ENCODE assay signal across 22 mouse cellular contexts in the genomic region with DNA sequence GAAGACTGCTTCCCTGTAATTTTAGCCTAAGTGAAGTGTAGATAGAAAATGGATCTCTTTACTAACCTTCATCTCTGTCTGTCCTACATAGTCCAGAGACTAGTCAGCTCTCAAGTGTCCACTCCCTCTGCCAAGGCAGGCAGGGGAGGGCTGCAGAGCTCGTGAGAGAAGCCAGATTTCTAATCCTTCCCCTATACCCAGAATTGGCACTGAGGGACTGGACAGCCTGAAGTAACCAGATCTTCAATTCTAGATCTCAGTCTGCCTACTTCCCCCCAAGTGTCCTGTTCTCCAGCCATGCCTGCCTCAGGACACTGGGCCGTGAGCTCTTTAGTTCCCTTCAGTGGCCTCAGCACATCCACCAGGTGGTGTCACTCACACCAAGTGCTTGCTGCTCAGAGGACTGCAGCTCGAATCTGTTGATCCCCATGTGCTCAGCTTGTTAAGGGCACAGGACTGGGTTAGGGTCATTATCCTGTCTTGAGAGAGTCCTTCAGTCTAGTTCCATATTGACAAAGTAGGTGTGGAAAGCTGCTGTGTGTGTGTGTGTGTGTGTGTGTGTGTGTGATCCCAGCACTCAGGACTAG. TPM values are rescaled to one million over a fixed set of nuclear protein-coding genes. Genes with fewer than 3 reads are reported as not detected.
DNase-seq lines count a peak whose midpoint lies in the region; ATAC-seq and TF ChIP-seq lines count a peak whose summit lies in the region.
"Had no signal": no experiment of that assay in that cellular context is flagged by ENCODE, and none has a peak within 500 bp of the region (broad histone marks: within the 10 kb centered on the region; RNA-seq: fewer than 3 reads in every experiment).

No protein-coding gene starts in this region.

- intact Hi-C loops in heart, postnatal 14 days (cut with DNase I) = no loop called here

- H3K36me3 ChIP-seq in heart, embryonic 12.5 days = peaks cover 85% of the 10 kb centered on the region
- H3K36me3 ChIP-seq in lung, postnatal 0 days (ENCODE audit: insufficient read depth, low read length) = peaks cover 49% of the 10 kb centered on the region
- peaks cover 80% of the 10 kb centered on the region for H3K36me3 ChIP-seq in heart, postnatal 0 days (replicated peaks; ENCODE audit: control insufficient read depth, insufficient read depth, low read length)

- no peak overlapping the region for H3K4me2 ChIP-seq in heart, embryonic 12.5 days
- H3K4me2 ChIP-seq in lung, postnatal 0 days (replicated peaks; ENCODE audit: low read depth, low read length) = no peak overlapping the region
- H3K4me2 ChIP-seq in heart, postnatal 0 days (ENCODE audit: low read depth, low read length) = no peak overlapping the region
- H3K4me2 ChIP-seq: embryonic facial prominence, embryonic 12.5 days; hindbrain, embryonic 15.5 days; liver, embryonic 15.5 days; neural tube, embryonic 13.5 days had no signal

- peak overlapping the region; percentile 37; the same call in 1 of the 2 replicates for H3K27ac ChIP-seq in heart, embryonic 12.5 days (ENCODE audit: poor library complexity, severe bottlenecking)
- no peak overlapping the region for H3K27ac ChIP-seq in lung, postnatal 0 days (ENCODE audit: low read length)
- peak overlapping the region; percentile 62 for H3K27ac ChIP-seq in brown adipose tissue, adult 24 weeks (replicated peaks; ENCODE audit: low read depth, low read length)
- peak overlapping the region; percentile 67 for H3K27ac ChIP-seq in heart, postnatal 0 days (ENCODE audit: low read depth)
- H3K27ac ChIP-seq: embryonic facial prominence, embryonic 12.5 days; hindbrain, embryonic 15.5 days; liver, embryonic 15.5 days; midbrain, embryonic 10.5 days; neural tube, embryonic 13.5 days had no signal

- no peak for DNase-seq in heart, postnatal 14 days
- peak; percentile 26 for DNase-seq in lung, postnatal 0 days (ENCODE audit: low spot score)
- DNase-seq in lung, adult 18-20 months = no peak
- DNase-seq in heart, postnatal 0 days (ENCODE audit: low spot score) = no peak
- DNase-seq in thymus, postnatal 25 days = no peak
- no peak for DNase-seq in ovary, postnatal 10 days (ENCODE audit: low spot score)
- DNase-seq: adrenal gland, postnatal 10 days; cerebellum, adult 18-20 months; kidney, adult 11 months; kidney, postnatal 14 days; layer of hippocampus, adult 9-11 months; lung, postnatal 4 days; thymus, adult 18-20 months had no signal

- 49% methylated on average over 3 of the region's 3 CpGs for WGBS in heart, embryonic 12.5 days
- WGBS in lung, postnatal 0 days = 50% methylated on average over 3 of the region's 3 CpGs
- 36% methylated on average over 3 of the region's 3 CpGs for WGBS in heart, postnatal 0 days

- no peak for TF ChIP-seq EP300 in lung, postnatal 0 days (IDR thresholded peaks at IDR 0.05)
- TF ChIP-seq EP300 in heart, postnatal 0 days (IDR thresholded peaks at IDR 0.05; ENCODE audit: low read depth) = no peak

- ATAC-seq in heart, embryonic 12.5 days (ENCODE audit: insufficient number of reproducible peaks, low FRiP score) = peak; percentile 31; the same call in 1 of the 2 replicates
- ATAC-seq in lung, postnatal 0 days = peak; percentile 64
- ATAC-seq in heart, postnatal 0 days (ENCODE audit: insufficient read depth, low read depth) = peak; percentile 47
- ATAC-seq: forebrain, embryonic 16.5 days had no signal

- TF ChIP-seq CTCF in lung, postnatal 0 days (IDR thresholded peaks at IDR 0.05) = peak; percentile 22; the same call in 1 of the 2 replicates
- TF ChIP-seq CTCF in heart, postnatal 0 days (IDR thresholded peaks at IDR 0.05; ENCODE audit: low read depth) = peak; percentile 33

- H3K27me3 ChIP-seq in heart, embryonic 12.5 days (replicated peaks) = no peaks in the 10 kb centered on the region
- no peaks in the 10 kb centered on the region for H3K27me3 ChIP-seq in lung, postnatal 0 days (replicated peaks; ENCODE audit: insufficient read depth, low read length)
- H3K27me3 ChIP-seq in heart, postnatal 0 days (ENCODE audit: control insufficient read depth, insufficient read depth, low read length) = no peaks in the 10 kb centered on the region
- H3K27me3 ChIP-seq: embryonic facial prominence, embryonic 12.5 days; hindbrain, embryonic 15.5 days; liver, embryonic 15.5 days; neural tube, embryonic 13.5 days had no signal

- H3K9me3 ChIP-seq in heart, embryonic 12.5 days (replicated peaks) = no peaks in the 10 kb centered on the region
- H3K9me3 ChIP-seq in lung, postnatal 0 days (ENCODE audit: low read length) = no peaks in the 10 kb centered on the region
- H3K9me3 ChIP-seq in heart, postnatal 0 days (replicated peaks; ENCODE audit: control insufficient read depth, low read length) = no peaks in the 10 kb centered on the region
- H3K9me3 ChIP-seq: embryonic facial prominence, embryonic 12.5 days; G1E; hindbrain, embryonic 15.5 days; liver, embryonic 15.5 days; midbrain, embryonic 10.5 days; neural tube, embryonic 13.5 days had no signal

- H3K4me1 ChIP-seq in heart, embryonic 12.5 days (replicated peaks) = 0 out of 2 replicates have a peak, but pooled peaks cover 11% of the 10 kb centered on the region
- H3K4me1 ChIP-seq in lung, postnatal 0 days (ENCODE audit: insufficient read depth, low read depth, low read length) = no peaks in the 10 kb centered on the region
- H3K4me1 ChIP-seq in brown adipose tissue, adult 24 weeks (ENCODE audit: control insufficient read depth, insufficient read depth, insufficient read length, low read length) = peaks cover 5% of the 10 kb centered on the region; the same call in 1 of the 2 replicates
- peaks cover 12% of the 10 kb centered on the region; the same call in 1 of the 2 replicates for H3K4me1 ChIP-seq in heart, postnatal 0 days (ENCODE audit: control insufficient read depth, insufficient read depth)
- H3K4me1 ChIP-seq: embryonic facial prominence, embryonic 12.5 days; hindbrain, embryonic 15.5 days; liver, embryonic 15.5 days; midbrain, embryonic 10.5 days; neural tube, embryonic 13.5 days had no signal

- H3K9ac ChIP-seq in heart, embryonic 12.5 days = no peak overlapping the region
- no peak overlapping the region for H3K9ac ChIP-seq in lung, postnatal 0 days (replicated peaks; ENCODE audit: low read depth)
- H3K9ac ChIP-seq in heart, postnatal 0 days (replicated peaks; ENCODE audit: low read depth, low read length) = no peak overlapping the region
- H3K9ac ChIP-seq: embryonic facial prominence, embryonic 12.5 days; hindbrain, embryonic 15.5 days; liver, embryonic 15.5 days; neural tube, embryonic 13.5 days had no signal

- no peak overlapping the region for H3K4me3 ChIP-seq in heart, embryonic 12.5 days
- no peak overlapping the region for H3K4me3 ChIP-seq in lung, postnatal 0 days (ENCODE audit: low read depth, low read length)
- H3K4me3 ChIP-seq in brown adipose tissue, adult 24 weeks (ENCODE audit: insufficient read depth, low read depth, low read length) = no peak overlapping the region
- no peak overlapping the region for H3K4me3 ChIP-seq in heart, postnatal 0 days (ENCODE audit: low read depth, low read length)
- H3K4me3 ChIP-seq: embryonic facial prominence, embryonic 12.5 days; hindbrain, embryonic 15.5 days; liver, embryonic 15.5 days; midbrain, embryonic 10.5 days; neural tube, embryonic 13.5 days had no signal

RNA-seq across cellular contexts. Expression of a gene that starts 30.5 kb away (rescaled TPM):
- polyA plus RNA-seq in heart, embryonic 12.5 days (2016; fragmentation: Nextera tagmentation; extraction: Ambion mirVana) = 94.1 and 95.2 TPM in 2 replicates
- 10 to 100 TPM; 68.5 to 71.1 TPM for total RNA-seq in heart, postnatal 14 days (2021)
- 43.5 and 51.1 TPM in 2 replicates for polyA plus RNA-seq in lung, postnatal 0 days (2015; fragmentation: Nextera tagmentation; extraction: Ambion mirVana)
- 25.6 and 25.9 TPM in 2 replicates for polyA plus RNA-seq in brown adipose tissue, adult 24 weeks (2012; ENCODE audit: insufficient read depth, insufficient read length, missing spikeins)
- 53.5 and 64.0 TPM in 2 replicates for total RNA-seq in heart, postnatal 0 days (2014; rRNA removed; ENCODE audit: low replicate concordance)
- 45.2 and 50.4 TPM in 2 replicates for polyA plus RNA-seq in heart, postnatal 0 days (2015; fragmentation: Nextera tagmentation; extraction: Ambion mirVana)

RNA-seq across cellular contexts. Expression of a gene that starts 30.6 kb away (rescaled TPM):
- polyA plus RNA-seq in heart, embryonic 12.5 days (2016; fragmentation: Nextera tagmentation; extraction: Ambion mirVana) = 46.9 and 50.4 TPM in 2 replicates
- 10 to 100 TPM; 61.0 to 62.1 TPM for total RNA-seq in heart, postnatal 14 days (2021)
- polyA plus RNA-seq in lung, postnatal 0 days (2015; fragmentation: Nextera tagmentation; extraction: Ambion mirVana) = 50.5 and 52.1 TPM in 2 replicates
- polyA plus RNA-seq in brown adipose tissue, adult 24 weeks (2012; ENCODE audit: insufficient read depth, insufficient read length, missing spikeins) = 52.6 and 57.2 TPM in 2 replicates
- 47.6 and 63.6 TPM in 2 replicates for total RNA-seq in heart, postnatal 0 days (2014; rRNA removed; ENCODE audit: low replicate concordance)
- 46.6 and 50.0 TPM in 2 replicates for polyA plus RNA-seq in heart, postnatal 0 days (2015; fragmentation: Nextera tagmentation; extraction: Ambion mirVana)

RNA-seq across cellular contexts. Expression of a gene that starts 42.9 kb away (rescaled TPM):
- polyA plus RNA-seq in heart, embryonic 12.5 days (2016; fragmentation: Nextera tagmentation; extraction: Ambion mirVana) = 5.8 and 6.6 TPM in 2 replicates
- 10 to 100 TPM; 19.4 to 20.9 TPM for total RNA-seq in heart, postnatal 14 days (2021)
- 3.7 and 3.8 TPM in 2 replicates for polyA plus RNA-seq in lung, postnatal 0 days (2015; fragmentation: Nextera tagmentation; extraction: Ambion mirVana)
- 6.1 and 6.2 TPM in 2 replicates for polyA plus RNA-seq in brown adipose tissue, adult 24 weeks (2012; ENCODE audit: insufficient read depth, insufficient read length, missing spikeins)
- total RNA-seq in heart, postnatal 0 days (2014; rRNA removed; ENCODE audit: low replicate concordance) = 27.0 and 38.9 TPM in 2 replicates
- polyA plus RNA-seq in heart, postnatal 0 days (2015; fragmentation: Nextera tagmentation; extraction: Ambion mirVana) = 14.5 and 16.3 TPM in 2 replicates
- polyA plus RNA-seq: G1E had no signal

RNA-seq across cellular contexts. Expression of a gene that starts 42.9 kb away (rescaled TPM):
- 13.5 and 13.8 TPM in 2 replicates for polyA plus RNA-seq in heart, embryonic 12.5 days (2016; fragmentation: Nextera tagmentation; extraction: Ambion mirVana)
- total RNA-seq in heart, postnatal 14 days (2021) = 10 to 100 TPM; 30.5 to 34.5 TPM
- polyA plus RNA-seq in lung, postnatal 0 days (2015; fragmentation: Nextera tagmentation; extraction: Ambion mirVana) = 28.8 and 34.5 TPM in 2 replicates
- polyA plus RNA-seq in brown adipose tissue, adult 24 weeks (2012; ENCODE audit: insufficient read depth, insufficient read length, missing spikeins) = 95.3 and 183 TPM in 2 replicates
- 16.3 and 20.0 TPM in 2 replicates for total RNA-seq in heart, postnatal 0 days (2014; rRNA removed; ENCODE audit: low replicate concordance)
- 21.6 and 22.2 TPM in 2 replicates for polyA plus RNA-seq in heart, postnatal 0 days (2015; fragmentation: Nextera tagmentation; extraction: Ambion mirVana)

RNA-seq across cellular contexts. Expression of a gene that starts 57.4 kb away (rescaled TPM):
- 2.8 and 3.0 TPM in 2 replicates for polyA plus RNA-seq in heart, embryonic 12.5 days (2016; fragmentation: Nextera tagmentation; extraction: Ambion mirVana)
- 10 to 100 TPM; 18.5 to 20.4 TPM for total RNA-seq in heart, postnatal 14 days (2021)
- polyA plus RNA-seq in lung, postnatal 0 days (2015; fragmentation: Nextera tagmentation; extraction: Ambion mirVana) = 6.5 TPM in 2 replicates
- 36.0 and 40.8 TPM in 2 replicates for polyA plus RNA-seq in brown adipose tissue, adult 24 weeks (2012; ENCODE audit: insufficient read depth, insufficient read length, missing spikeins)
- total RNA-seq in heart, postnatal 0 days (2014; rRNA removed; ENCODE audit: low replicate concordance) = 9.0 and 11.0 TPM in 2 replicates
- 3.2 and 3.3 TPM in 2 replicates for polyA plus RNA-seq in heart, postnatal 0 days (2015; fragmentation: Nextera tagmentation; extraction: Ambion mirVana)
